Mouse (Mus musculus) lung, embryonic 15.5 days (tissue): ENCODE results near the gene B130006D01Rik. TPM values are rescaled to one million over a fixed set of nuclear protein-coding genes. Genes with fewer than 3 reads are reported as not detected.
A peak's percentile ranks its signal among the peaks of the same experiment; 100 is the strongest.

Experiments used
- ATAC-seq: fragments of 200-750 bp; cut with Nextera tagmentation; 2 replicates; pipeline ENCODE4 v1.8.0; 2017; ENCODE audit warnings: moderate number of reproducible peaks, borderline replicate concordance; ENCODE audit not compliant: low FRiP score, low TSS enrichment; ENCODE audit errors: extremely low read depth
- H3K27ac ChIP-seq: fragments of 300-500 bp; sonication (generic); 2 replicates; pipeline ENCODE4 v1.5.1; 2015; ENCODE audit warnings: moderate library complexity, mild to moderate bottlenecking, inconsistent platforms
- H3K27me3 ChIP-seq: fragments of 300-500 bp; sonication (generic); 2 replicates; pipeline ENCODE4 v1.6.1; 2015; ENCODE audit warnings: inconsistent platforms
- H3K36me3 ChIP-seq: fragments of 300-500 bp; sonication (generic); 2 replicates; pipeline ENCODE4 v1.6.1; 2015; ENCODE audit warnings: inconsistent platforms
- H3K4me1 ChIP-seq: fragments of 300-500 bp; sonication (generic); 2 replicates; pipeline ENCODE4 v1.6.1; 2015; ENCODE audit warnings: inconsistent platforms
- H3K4me2 ChIP-seq: fragments of 300-500 bp; sonication (generic); 2 replicates; pipeline ENCODE4 v1.6.1; 2015; ENCODE audit warnings: inconsistent platforms, mild to moderate bottlenecking, moderate library complexity
- H3K4me3 ChIP-seq: fragments of 300-500 bp; sonication (generic); 2 replicates; pipeline ENCODE4 v1.5.1; 2015; ENCODE audit warnings: mild to moderate bottlenecking, inconsistent platforms
- H3K9ac ChIP-seq: fragments of 300-500 bp; sonication (generic); 2 replicates; pipeline ENCODE4 v1.6.1; 2015; ENCODE audit warnings: inconsistent platforms
- H3K9me3 ChIP-seq: fragments of 300-500 bp; sonication (generic); 2 replicates; pipeline ENCODE4 v1.6.1; 2016; ENCODE audit warnings: inconsistent platforms
- WGBS: fragments of 180-500 bp; shearing (Covaris S2); methylation state at CpG from one replicate; pipeline ENCODE4 v1.1.7; 2015; 5-methylcytosine and 5-hydroxymethylcytosine counted together
- polyA plus RNA-seq: library from polyadenylated mRNA; unstranded; fragments of >200 nt; fragmentation: Nextera tagmentation; extraction: Ambion mirVana; gene quantifications from 2 replicates; pipeline ENCODE4 v1.2.1, GENCODE M21; 2015

The B130006D01Rik gene
- 1.1 and 1.4 TPM in 2 replicates for polyA plus RNA-seq

DNA sequence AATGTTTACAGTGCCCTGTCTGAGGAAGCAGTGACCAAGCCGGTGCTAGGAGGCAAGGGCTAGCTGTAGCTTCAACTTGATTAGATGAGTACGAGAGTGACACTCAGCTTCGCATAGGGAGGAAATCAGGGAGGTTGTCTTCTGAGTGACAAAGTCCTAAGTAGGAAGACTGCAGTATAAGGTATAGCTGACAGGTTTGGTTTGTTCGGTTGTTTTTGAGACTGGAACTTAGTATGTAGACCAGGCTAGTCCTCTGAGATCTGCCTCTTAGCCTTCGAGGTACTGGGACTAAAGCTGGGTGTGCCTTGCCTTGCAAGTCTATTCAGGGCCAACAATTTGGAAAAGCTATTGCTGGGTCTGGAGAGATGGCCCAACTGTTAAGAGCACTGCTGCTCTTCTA lies at the start of gene B130006D01Rik:
Gene B130006D01Rik (plus strand): TSS at position 301 of the 400 bp plus-strand sequence.
- Histone ChIP-seq H3K27ac (no peak within 1 kb of the TSS), H3K9me3 (no peaks in the 10 kb centered on the region), H3K4me1 (no peaks in the 10 kb centered on the region), H3K4me3 (no peak within 1 kb of the TSS), H3K4me2 (no peak within 1 kb of the TSS), H3K9ac (no peak within 1 kb of the TSS), H3K27me3 (no peaks in the 10 kb centered on the region), H3K36me3 (0 out of 2 replicates have a peak, but pooled peaks cover 4% of the 10 kb centered on the region)
- ATAC-seq = no peak
- 84% methylated on average over 5 of the region's 5 CpGs for WGBS

GRCm38 (mm10) chr11:95675498-95675897 lies 47.9 kb upstream of the B130006D01Rik start:
- Histone ChIP-seq H3K4me1 (peaks cover 6% of the 10 kb centered on the region; the same call in 1 of the 2 replicates), H3K27ac (no peak overlapping the region)
- 84% methylated on average over 14 of the region's 14 CpGs for WGBS

DNA sequence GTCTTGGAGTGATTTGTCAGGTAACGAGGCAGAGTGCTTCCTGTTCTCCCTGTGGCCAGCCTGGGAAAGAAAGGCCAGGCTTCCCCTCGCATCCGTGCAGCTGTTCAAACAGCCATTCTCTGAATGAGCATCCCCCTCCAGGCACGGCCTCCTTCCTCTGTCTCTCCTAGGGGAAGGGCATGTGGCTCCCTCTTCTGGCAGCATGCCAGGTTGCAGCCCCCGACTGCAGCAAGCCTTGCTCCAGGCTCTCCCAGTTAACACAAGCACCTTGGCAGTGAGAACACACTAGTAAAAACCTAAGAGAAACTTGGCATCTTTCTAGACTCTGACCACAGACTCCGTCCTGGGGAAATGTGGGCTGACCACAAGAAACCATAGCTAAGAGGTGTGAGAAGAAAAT lies 47.1 kb upstream of the B130006D01Rik start:
- WGBS = 14% methylated on average over 6 of the region's 6 CpGs
- Histone ChIP-seq H3K36me3 (peaks cover 82% of the 10 kb centered on the region), H3K27me3 (no peaks in the 10 kb centered on the region), H3K9ac (no peak overlapping the region), H3K9me3 (no peaks in the 10 kb centered on the region), H3K4me1 (peaks cover 6% of the 10 kb centered on the region; the same call in 1 of the 2 replicates), H3K4me3 (no peak overlapping the region), H3K4me2 (no peak overlapping the region), H3K27ac (0 out of 2 replicates have a peak overlapping the region, but pooled peaks have one; percentile 8)
- ATAC-seq = peak; percentile 47; the same call in 1 of the 2 replicates

More at GRCm38 (mm10) chr11:95675498-95675897, 47.9 kb upstream of the B130006D01Rik start:
- no peak overlapping the region for H3K4me3 ChIP-seq
- H3K36me3 ChIP-seq = peaks cover 80% of the 10 kb centered on the region
- no peaks in the 10 kb centered on the region for H3K9me3 ChIP-seq
- H3K27me3 ChIP-seq = no peaks in the 10 kb centered on the region
- H3K9ac ChIP-seq = no peak overlapping the region
- H3K4me2 ChIP-seq = no peak overlapping the region
- no peak for ATAC-seq

DNA sequence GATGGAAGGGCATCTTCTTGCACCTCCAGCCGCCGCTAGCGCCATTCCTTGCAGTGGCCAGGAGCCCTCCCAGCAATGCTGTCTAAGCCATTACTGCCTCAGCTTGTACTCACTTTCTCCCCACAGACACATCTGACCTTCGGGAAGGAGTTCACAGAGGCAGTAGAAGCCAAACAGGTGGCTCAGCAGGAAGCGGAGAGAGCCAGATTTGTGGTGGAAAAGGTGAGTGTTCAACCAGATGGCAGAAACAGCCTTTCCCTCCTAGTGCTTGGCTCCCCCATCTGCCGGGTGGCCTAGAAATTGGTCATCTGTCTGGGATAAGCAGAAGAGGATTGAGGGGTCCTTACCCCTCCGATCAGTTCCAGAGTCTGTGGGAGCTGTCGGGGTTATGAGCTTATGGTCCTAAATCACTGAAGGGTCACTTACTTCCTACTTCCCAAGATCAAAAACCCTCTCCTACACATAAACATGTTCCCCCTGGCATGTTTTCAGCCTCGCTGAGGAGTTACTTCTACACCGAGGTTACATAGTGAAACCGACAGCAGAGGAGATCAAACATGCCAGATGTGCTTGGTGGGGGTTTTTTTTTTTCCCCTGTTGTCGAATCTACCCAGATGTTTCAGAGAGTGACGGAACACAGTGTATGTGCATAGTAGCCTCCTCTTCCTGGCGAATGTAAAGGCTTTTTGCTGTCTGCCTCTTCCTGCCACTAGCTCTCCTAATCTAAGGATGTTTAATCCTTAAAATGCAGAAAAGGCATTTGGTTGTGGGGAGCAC lies 45.3 kb upstream of the B130006D01Rik start:
- Histone ChIP-seq H3K27me3 (no peaks in the 10 kb centered on the region), H3K9ac (no peak overlapping the region), H3K36me3 (peaks cover 67% of the 10 kb centered on the region), H3K4me3 (no peak overlapping the region), H3K9me3 (no peaks in the 10 kb centered on the region), H3K4me1 (peaks cover 6% of the 10 kb centered on the region), H3K27ac (no peak overlapping the region), H3K4me2 (no peak overlapping the region)
- ATAC-seq = no peak
- 81% methylated on average over 14 of the region's 14 CpGs for WGBS

- Histone ChIP-seq H3K27ac (peak overlapping the region; percentile 62), H3K4me1 (no peaks in the 10 kb centered on the region; the same call in 1 of the 2 replicates), H3K4me3 (no peak overlapping the region), H3K9ac (no peak overlapping the region), H3K4me2 (no peak overlapping the region), H3K27me3 (no peaks in the 10 kb centered on the region), H3K36me3 (peaks cover 40% of the 10 kb centered on the region), H3K9me3 (no peaks in the 10 kb centered on the region)
- 0 out of 2 replicates have a peak, but pooled peaks have one; percentile 58 for ATAC-seq
- WGBS = 52% methylated on average over 9 of the region's 9 CpGs
These were observed 41.3 kb upstream of the B130006D01Rik start for GRCm38 (mm10) chr11:95681995-95682601.

DNA sequence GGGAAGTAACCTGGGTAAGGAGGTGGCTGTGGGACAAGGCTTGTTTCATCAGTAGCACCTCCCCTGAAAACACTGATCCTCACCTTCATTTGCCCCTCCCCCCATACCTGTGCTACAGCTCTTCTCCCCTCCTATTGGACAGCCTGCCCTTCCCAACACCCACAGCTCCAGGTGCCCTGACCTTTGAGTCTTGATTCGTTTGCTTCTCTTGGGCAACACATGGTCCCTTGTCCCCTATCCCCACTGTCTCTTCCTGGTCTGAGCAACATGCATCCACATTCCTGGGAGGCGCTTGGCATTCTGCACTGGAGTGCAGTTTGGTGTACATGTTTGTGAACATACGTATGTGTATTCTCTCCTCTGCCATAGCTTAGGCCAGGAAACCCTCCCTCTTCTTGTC lies 40.4 kb upstream of the B130006D01Rik start:
- H3K4me3 ChIP-seq = no peak overlapping the region
- no peaks in the 10 kb centered on the region for H3K27me3 ChIP-seq
- H3K4me2 ChIP-seq = no peak overlapping the region
- 74% methylated on average over 3 of the region's 3 CpGs for WGBS
- ATAC-seq = no peak
- peak overlapping the region; percentile 62 for H3K27ac ChIP-seq
- H3K36me3 ChIP-seq = peaks cover 31% of the 10 kb centered on the region
- no peak overlapping the region for H3K9ac ChIP-seq
- no peaks in the 10 kb centered on the region for H3K9me3 ChIP-seq
- H3K4me1 ChIP-seq = no peaks in the 10 kb centered on the region; the same call in none of the 2 replicates

GRCm38 (mm10) chr11:95686031-95686430 lies 37.4 kb upstream of the B130006D01Rik start:
- no peak overlapping the region for H3K4me2 ChIP-seq
- H3K4me1 ChIP-seq = peaks cover 13% of the 10 kb centered on the region
- H3K9ac ChIP-seq = no peak overlapping the region
- no peak for ATAC-seq
- H3K27me3 ChIP-seq = no peaks in the 10 kb centered on the region
- H3K36me3 ChIP-seq = peaks cover 3% of the 10 kb centered on the region; the same call in 1 of the 2 replicates
- 2% methylated on average over 4 of the region's 4 CpGs for WGBS
- no peak overlapping the region for H3K4me3 ChIP-seq
- no peak overlapping the region for H3K27ac ChIP-seq
- H3K9me3 ChIP-seq = no peaks in the 10 kb centered on the region

DNA sequence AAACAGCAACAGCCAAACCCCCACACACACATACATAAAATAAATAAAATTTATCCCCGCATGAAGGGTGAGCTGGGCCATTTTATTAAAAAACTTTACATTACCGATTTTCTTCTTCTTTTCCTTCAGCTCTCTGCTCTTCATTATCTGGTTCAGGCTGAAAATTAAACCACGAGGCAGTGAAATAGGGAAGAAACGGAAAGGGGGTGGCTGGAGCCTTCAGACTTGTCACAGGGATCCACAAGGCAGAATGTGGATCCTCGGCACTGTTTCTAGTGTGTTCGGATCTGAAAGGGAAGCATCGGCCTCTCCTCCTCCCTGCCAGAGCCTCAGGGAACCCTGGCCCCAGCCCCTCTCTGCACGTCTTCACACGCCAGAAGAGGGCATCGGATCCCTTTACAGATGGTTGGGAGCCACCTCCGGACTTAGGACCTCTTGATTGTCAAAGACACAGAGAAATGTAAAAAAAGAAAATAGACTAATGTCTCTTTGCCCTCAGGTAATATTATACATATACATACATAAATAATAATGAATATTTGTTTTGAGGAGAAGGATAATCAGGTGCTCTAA lies 36.2 kb upstream of the B130006D01Rik start:
- no peaks in the 10 kb centered on the region for H3K27me3 ChIP-seq
- no peaks in the 10 kb centered on the region for H3K36me3 ChIP-seq
- WGBS = 37% methylated on average over 11 of the region's 11 CpGs
- H3K27ac ChIP-seq = no peak overlapping the region
- ATAC-seq = no peak
- no peak overlapping the region for H3K9ac ChIP-seq
- H3K4me1 ChIP-seq = peaks cover 13% of the 10 kb centered on the region
- no peak overlapping the region for H3K4me2 ChIP-seq
- no peak overlapping the region for H3K4me3 ChIP-seq
- no peaks in the 10 kb centered on the region for H3K9me3 ChIP-seq

DNA sequence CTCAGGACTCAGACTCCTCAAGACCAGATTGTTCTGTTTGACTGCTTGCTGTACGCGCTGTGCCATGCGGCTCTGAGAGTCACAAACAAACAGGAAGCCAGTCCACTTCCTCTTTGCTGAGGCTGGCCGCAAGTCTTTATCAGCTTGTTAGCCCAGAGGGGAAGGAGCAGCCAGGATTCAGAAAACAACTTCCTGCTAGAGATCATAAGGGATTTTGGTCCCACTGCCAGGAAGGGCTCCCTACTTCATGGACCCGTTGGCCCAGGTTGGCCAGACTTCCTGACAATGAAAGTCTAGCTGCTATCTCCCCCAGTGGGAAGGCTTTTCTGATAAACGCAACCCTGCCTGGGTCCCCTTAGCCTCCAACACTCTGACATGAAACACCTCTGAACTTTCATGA lies 34.9 kb upstream of the B130006D01Rik start:
- Histone ChIP-seq H3K4me3 (no peak overlapping the region), H3K4me1 (peaks cover 13% of the 10 kb centered on the region), H3K27me3 (no peaks in the 10 kb centered on the region), H3K9ac (no peak overlapping the region), H3K9me3 (no peaks in the 10 kb centered on the region), H3K36me3 (no peaks in the 10 kb centered on the region), H3K27ac (peak overlapping the region; percentile 69), H3K4me2 (peak overlapping the region; percentile 10; the same call in 1 of the 2 replicates)
- 43% methylated on average over 6 of the region's 6 CpGs for WGBS
- no peak for ATAC-seq

GRCm38 (mm10) chr11:95688981-95689380 lies 34.4 kb upstream of the B130006D01Rik start:
- Histone ChIP-seq H3K4me1 (peaks cover 13% of the 10 kb centered on the region), H3K4me3 (no peak overlapping the region), H3K4me2 (peak overlapping the region; percentile 10; the same call in 1 of the 2 replicates), H3K36me3 (no peaks in the 10 kb centered on the region), H3K9ac (no peak overlapping the region), H3K27me3 (no peaks in the 10 kb centered on the region), H3K9me3 (no peaks in the 10 kb centered on the region), H3K27ac (peak overlapping the region; percentile 69)
- no peak for ATAC-seq
- WGBS = 45% methylated on average over 7 of the region's 7 CpGs

DNA sequence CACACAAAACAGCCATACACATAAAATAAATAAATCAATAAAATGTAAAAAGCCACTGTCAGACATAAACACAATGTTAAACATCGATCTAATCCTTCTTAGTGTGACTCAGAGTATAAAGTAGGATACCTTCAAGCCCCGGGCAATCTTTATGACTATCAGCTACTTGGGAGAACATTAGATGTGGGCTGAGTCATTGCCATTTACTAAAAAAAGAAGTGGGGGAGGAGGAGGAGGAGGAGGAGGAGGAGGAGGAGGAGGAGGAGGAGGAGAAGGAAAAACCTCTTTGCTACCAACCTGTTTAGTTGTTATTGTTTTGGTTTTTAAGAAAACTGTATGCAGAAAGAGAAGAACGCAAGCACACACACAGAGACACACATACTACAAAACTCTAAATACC lies 33.8 kb upstream of the B130006D01Rik start:
- Histone ChIP-seq H3K4me1 (peaks cover 13% of the 10 kb centered on the region), H3K4me2 (no peak overlapping the region), H3K27me3 (no peaks in the 10 kb centered on the region), H3K4me3 (no peak overlapping the region), H3K9ac (no peak overlapping the region), H3K9me3 (no peaks in the 10 kb centered on the region), H3K36me3 (no peaks in the 10 kb centered on the region), H3K27ac (no peak overlapping the region)
- no peak for ATAC-seq
- WGBS = 79% methylated on average over 3 of the region's 3 CpGs

- Histone ChIP-seq H3K4me2 (no peak overlapping the region), H3K27ac (no peak overlapping the region), H3K36me3 (no peaks in the 10 kb centered on the region), H3K27me3 (no peaks in the 10 kb centered on the region), H3K4me3 (no peak overlapping the region), H3K4me1 (no peaks in the 10 kb centered on the region), H3K9me3 (no peaks in the 10 kb centered on the region), H3K9ac (no peak overlapping the region)
- no peak for ATAC-seq
- 68% methylated on average over 5 of the region's 5 CpGs for WGBS
These were observed 24.8 kb upstream of the B130006D01Rik start for GRCm38 (mm10) chr11:95698541-95698940.
